Mouse (Mus musculus) embryonic fibroblast, embryonic 13.5 days (primary cell): ENCODE measurements around the gene Yju2.

Source experiments
- CTCF ChIP-seq: IDR thresholded peaks from 2 replicates; pipeline ENCODE4 v1.5.1; 2011; ENCODE audit warnings: mild to moderate bottlenecking, control low read depth, low read length, moderate library complexity, borderline replicate concordance; ENCODE audit not compliant: insufficient read depth
- POLR2A ChIP-seq: IDR thresholded peaks from 2 replicates; pipeline ENCODE4 v1.6.1; 2011; ENCODE audit warnings: low read depth, mild to moderate bottlenecking, control low read depth, low read length, moderate library complexity

- TF ChIP-seq CTCF: no peak
- no peak; the same call in 1 of the 2 replicates for TF ChIP-seq POLR2A
Measured at GRCm38 (mm10) chr17:56007444-56008355, 48.8 kb downstream of the Yju2 start.
